Mouse (Mus musculus) heart, adult 2 months (tissue): ENCODE measurements around the gene Rnd2. TPM values are rescaled to one million over a fixed set of nuclear protein-coding genes. Genes with fewer than 3 reads are reported as not detected.

Experiments
- DNase-seq, 2 experiments: peaks; one replicate each; pipeline ENCODE4 v3.0.0; 2021
- H3K27ac ChIP-seq: fragments of 200-600 bp; 2 replicates; pipeline ENCODE4 v1.8.1; 2022
- H3K27me3 ChIP-seq: fragments of 200-500 bp; 2 replicates; pipeline ENCODE4 v1.6.1; 2012; ENCODE audit warnings: mild to moderate bottlenecking, low read length, inconsistent platforms, mixed read lengths; ENCODE audit not compliant: control insufficient read depth, insufficient read depth
- H3K36me3 ChIP-seq: fragments of 200-500 bp; 2 replicates; pipeline ENCODE4 v1.6.1; 2012; ENCODE audit warnings: low read length, inconsistent platforms; ENCODE audit not compliant: control insufficient read depth, insufficient read depth
- H3K4me1 ChIP-seq: fragments of 200-500 bp; 2 replicates; pipeline ENCODE4 v1.6.1; 2011; ENCODE audit warnings: low read length; ENCODE audit not compliant: control insufficient read depth, insufficient read depth
- H3K4me3 ChIP-seq: fragments of 200-600 bp; 2 replicates; pipeline ENCODE4 v1.8.1; 2022
- H3K79me2 ChIP-seq: fragments of 200-500 bp; replicated peaks from 2 replicates; pipeline ENCODE4 v1.6.1; 2012; ENCODE audit warnings: mild to moderate bottlenecking, inconsistent platforms, low read length, moderate library complexity, mixed read lengths; ENCODE audit not compliant: control insufficient read depth, insufficient read depth
- H3K9ac ChIP-seq: fragments of 200-500 bp; 2 replicates; pipeline ENCODE4 v1.6.1; 2012; ENCODE audit warnings: low read depth, mild to moderate bottlenecking, control low read depth, inconsistent platforms, low read length, mixed read lengths
- CTCF ChIP-seq: fragments of 200-600 bp; IDR thresholded peaks from 2 replicates; pipeline ENCODE4 v1.8.1; 2022; ENCODE audit warnings: antibody characterized with exemption, mild to moderate bottlenecking, moderate library complexity
- EP300 ChIP-seq: fragments of 200-500 bp; IDR thresholded peaks from 2 replicates; pipeline ENCODE4 v1.6.1; 2011; ENCODE audit warnings: low read depth, low read length, control low read depth; ENCODE audit not compliant: insufficient read depth
- POLR2A ChIP-seq: fragments of 200-500 bp; IDR thresholded peaks from 2 replicates; pipeline ENCODE4 v1.6.1; 2011; ENCODE audit warnings: mild to moderate bottlenecking, low read depth, low read length, control low read depth; ENCODE audit not compliant: insufficient read depth
- WGBS: fragments of 180-500 bp; shearing (Covaris S2); methylation state at CpG from one replicate; pipeline ENCODE4 v1.1.7; 2018; 5-methylcytosine and 5-hydroxymethylcytosine counted together
- intact Hi-C: fragments of 180-260 bp; cut with DNase I; formaldehyde crosslinking; loops from one replicate; pipeline ENCODE4 v1.15.1; 2025
- long read RNA-seq: library from polyadenylated mRNA; stranded (forward); transcript quantifications from one replicate; pipeline ENCODE4 v2.0.0, GENCODE M21; 2021
- polyA plus RNA-seq: library from polyadenylated mRNA; depleted of rRNA; stranded (reverse); fragments of >200 nt; gene quantifications from 2 replicates; pipeline ENCODE4 v1.2.3, GENCODE M21; 2012; rRNA removed
- total RNA-seq, 2 experiments: library from RNA; stranded (reverse); gene quantifications; 2 replicates each; pipeline ENCODE4 v1.2.3; 2021

Rnd2 gene
- 1 to 10 TPM; 6.5 to 8.0 TPM for total RNA-seq
- polyA plus RNA-seq, result 5.8 and 9.8 TPM in 2 replicates
- long read RNA-seq, partial matches to known transcripts, result 0 of 3 reads
- long read RNA-seq, other reads (novel, unspliced or antisense), result 0 of 3 reads

- no peaks in the 10 kb centered on the region for H3K36me3 ChIP-seq
- peak within 1 kb of the TSS; percentile 82 for H3K9ac ChIP-seq
- no peaks in the 10 kb centered on the region for H3K79me2 ChIP-seq
- WGBS, result 16% methylated on average over 12 of the region's 12 CpGs
- H3K4me3 ChIP-seq, result peak within 1 kb of the TSS; percentile 82
- intact Hi-C loops, result loop anchor here (2.0 to 5.0 kb wide), 2 partner anchors 16 to 88 kb away; partner anchors contain the start of genes Brca1, Ifi35 and Nbr1
- TF ChIP-seq EP300 (no peak), CTCF (no peak), POLR2A (no peak)
- H3K27me3 ChIP-seq, result no peaks in the 10 kb centered on the region
- no peak for DNase-seq
- peaks cover 3% of the 10 kb centered on the region for H3K4me1 ChIP-seq
- H3K27ac ChIP-seq, result peak within 1 kb of the TSS; percentile 88
Measured at GRCm38 (mm10) chr11:101464211-101465100, at the start of gene Rnd2. Gene Rnd2, plus strand, starts transcription at chr11:101464999.

GRCm38 (mm10) chr11:101415306-101415705 is 49.5 kb upstream of the Rnd2 start:
- WGBS, result 91% methylated on average over 2 of the region's 2 CpGs
- no peak for DNase-seq
- H3K36me3 ChIP-seq, result no peaks in the 10 kb centered on the region
- no peak overlapping the region for H3K4me3 ChIP-seq
- no peaks in the 10 kb centered on the region for H3K27me3 ChIP-seq
- H3K79me2 ChIP-seq, result no peaks in the 10 kb centered on the region
- peaks cover 3% of the 10 kb centered on the region; the same call in 1 of the 2 replicates for H3K4me1 ChIP-seq
- no peak overlapping the region for H3K27ac ChIP-seq
- TF ChIP-seq CTCF (peak; percentile 20), POLR2A (no peak), EP300 (no peak)
- H3K9ac ChIP-seq, result no peak overlapping the region
- intact Hi-C loops, result no loop called here

- TF ChIP-seq CTCF (no peak), EP300 (no peak), POLR2A (no peak)
- intact Hi-C loops, result no loop called here
- no peaks in the 10 kb centered on the region for H3K79me2 ChIP-seq
- H3K27ac ChIP-seq, result peak overlapping the region; percentile 84
- DNase-seq, result no peak
- 1% methylated on average over 11 of the region's 11 CpGs for WGBS
- H3K4me3 ChIP-seq, result peak overlapping the region; percentile 98
- H3K9ac ChIP-seq, result peak overlapping the region; percentile 95
- no peaks in the 10 kb centered on the region for H3K27me3 ChIP-seq
- no peaks in the 10 kb centered on the region for H3K36me3 ChIP-seq
- peaks cover 3% of the 10 kb centered on the region; the same call in 1 of the 2 replicates for H3K4me1 ChIP-seq
Measured at GRCm38 (mm10) chr11:101416433-101417100, 48.2 kb upstream of the Rnd2 start.

GRCm38 (mm10) chr11:101417101-101417855 is 47.5 kb upstream of the Rnd2 start, which contains the start of gene Aarsd1:
Gene Aarsd1, minus strand, starts transcription at chr11:101417615.
- Histone ChIP-seq H3K27me3 (no peaks in the 10 kb centered on the region), H3K9ac (peak within 1 kb of the TSS; percentile 95), H3K4me1 (peaks cover 3% of the 10 kb centered on the region; the same call in 1 of the 2 replicates), H3K79me2 (no peaks in the 10 kb centered on the region), H3K36me3 (no peaks in the 10 kb centered on the region), H3K27ac (peak within 1 kb of the TSS; percentile 84), H3K4me3 (peak within 1 kb of the TSS; percentile 98)
- TF ChIP-seq CTCF, result peak; percentile 23; the same call in 1 of the 2 replicates
- TF ChIP-seq POLR2A, result peak; percentile 69
- TF ChIP-seq EP300, result no peak
- peak; percentile 90 to 95 for DNase-seq
- intact Hi-C loops, result no loop called here
- 1% methylated on average over 45 of the region's 45 CpGs for WGBS

GRCm38 (mm10) chr11:101418991-101419390 is 45.8 kb upstream of the Rnd2 start:
- no peak for DNase-seq
- Histone ChIP-seq H3K27ac (no peak overlapping the region), H3K36me3 (no peaks in the 10 kb centered on the region), H3K27me3 (no peaks in the 10 kb centered on the region), H3K79me2 (no peaks in the 10 kb centered on the region), H3K4me3 (no peak overlapping the region), H3K4me1 (peaks cover 4% of the 10 kb centered on the region; the same call in 1 of the 2 replicates), H3K9ac (no peak overlapping the region)
- intact Hi-C loops, result no loop called here
- 58% methylated on average over 6 of the region's 6 CpGs for WGBS
- TF ChIP-seq CTCF (no peak), POLR2A (no peak), EP300 (no peak)
